Mouse (Mus musculus): ENCODE data around the gene Syt1.

Gene Syt1

GRCm38 (mm10) chr10:108743759-108744158 lies 267.0 kb downstream of the Syt1 start:
- DNase-seq = no peak

GRCm38 (mm10) chr10:108733982-108734381 lies 276.8 kb downstream of the Syt1 start:
- DNase-seq = no peak

GRCm38 (mm10) chr10:108728961-108729360 lies 281.8 kb downstream of the Syt1 start:
- DNase-seq = no peak

DNA sequence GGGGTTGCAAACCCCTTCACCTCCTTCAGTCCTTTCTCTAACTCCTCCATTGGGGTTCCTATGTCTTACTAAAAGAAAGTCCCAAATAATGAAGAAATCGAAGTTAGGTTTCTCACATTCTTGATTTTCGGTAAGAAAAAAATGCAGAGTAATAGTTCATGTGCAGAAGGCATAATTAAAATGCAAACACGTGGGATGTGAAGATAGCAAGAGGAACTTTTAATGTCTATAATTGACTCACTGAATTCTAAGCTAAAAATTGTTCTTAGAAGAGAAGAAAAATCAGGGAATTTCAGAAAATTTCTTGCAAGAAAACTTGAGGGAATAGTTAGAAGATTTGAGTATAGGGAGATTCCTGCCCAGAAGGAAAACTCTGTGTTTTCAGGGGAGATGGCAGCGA lies 284.4 kb downstream of the Syt1 start:
- DNase-seq = no peak

DNA sequence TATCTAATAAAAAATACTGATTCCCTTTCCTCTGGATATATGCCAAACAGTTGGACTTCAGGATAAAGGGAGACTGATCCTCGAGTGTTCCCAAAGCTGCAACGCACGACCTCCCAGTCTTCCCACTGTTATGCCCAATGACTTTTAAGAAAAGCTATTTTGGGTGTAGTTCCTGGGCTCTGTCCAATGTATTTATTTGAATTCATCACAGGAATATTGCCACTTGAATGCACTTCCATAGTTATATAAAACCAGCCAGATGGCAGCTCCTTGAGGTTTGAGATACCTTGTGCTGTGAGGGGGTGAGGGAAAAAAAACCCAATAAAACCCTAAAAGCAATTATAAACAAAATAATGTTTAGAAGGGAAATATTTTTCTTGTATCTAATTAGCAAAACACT lies 285.9 kb downstream of the Syt1 start:
- DNase-seq = no peak

- no peak for DNase-seq
Measured at GRCm38 (mm10) chr10:108710514-108710913, 300.3 kb downstream of the Syt1 start.

DNA sequence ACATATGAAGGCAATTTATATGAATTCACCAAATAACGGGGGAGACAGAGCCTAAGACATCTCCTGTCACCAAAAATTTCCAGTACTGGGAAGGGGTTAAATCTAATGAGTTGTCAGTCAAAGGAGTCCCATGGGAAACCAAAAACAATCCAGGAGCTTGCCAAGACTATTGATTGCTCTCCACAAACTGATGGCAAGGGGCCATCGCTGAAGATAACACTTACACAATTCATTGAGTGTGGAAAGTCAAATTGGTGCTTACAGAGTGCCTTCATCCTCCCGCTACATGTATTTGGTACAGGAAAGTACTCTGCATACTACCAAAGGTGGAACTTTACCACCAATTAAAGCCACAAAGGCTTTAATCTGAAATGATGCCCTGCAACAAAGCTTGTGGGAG lies 305.1 kb downstream of the Syt1 start:
- DNase-seq = no peak

- no peak for DNase-seq
Measured at GRCm38 (mm10) chr10:108701361-108702128, 309.2 kb downstream of the Syt1 start.

DNA sequence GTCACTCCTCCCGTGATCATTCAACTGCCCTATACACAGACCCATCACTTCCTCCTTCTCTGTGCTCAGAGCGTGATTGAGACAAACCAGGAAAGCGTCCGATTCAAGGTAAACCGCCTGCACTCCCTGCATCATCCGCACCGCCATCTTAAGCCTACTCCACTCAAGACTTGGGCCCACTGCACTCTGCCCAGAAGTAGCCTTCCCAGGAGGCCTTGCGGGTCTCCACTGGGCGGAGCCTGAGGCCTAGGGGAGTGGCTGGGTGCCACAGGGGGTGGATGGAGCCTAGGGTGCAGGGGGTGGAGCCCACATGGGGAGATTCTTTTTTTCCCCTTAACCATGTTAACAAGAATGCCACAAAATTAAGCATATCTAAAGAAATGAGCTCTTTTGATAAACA lies 310.8 kb downstream of the Syt1 start, which contains the start of gene Gm5136:
Gene Gm5136, minus strand, starts transcription at position 215 of the 400 bp plus-strand sequence.
- DNase-seq = no peak

- DNase-seq = no peak
Measured at GRCm38 (mm10) chr10:108697062-108697461, 313.7 kb downstream of the Syt1 start.

DNA sequence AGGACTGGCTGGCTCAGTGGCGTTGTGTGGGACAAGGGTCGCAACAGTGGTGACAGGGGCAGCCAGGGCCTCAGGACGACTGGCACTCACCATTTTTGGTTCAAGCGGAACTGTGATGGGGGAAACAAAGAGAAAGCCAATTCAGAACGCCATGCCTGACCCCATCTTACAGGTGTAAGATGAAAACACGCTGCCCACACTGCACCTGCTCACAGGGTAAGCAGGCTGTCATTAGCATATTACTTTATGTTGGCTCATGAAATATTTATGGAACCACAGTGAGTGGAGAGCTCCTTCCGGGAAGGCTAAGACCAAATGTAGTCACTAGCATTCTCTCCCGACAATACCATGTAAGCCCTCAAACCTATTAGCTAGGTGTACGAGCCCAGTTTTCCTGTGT lies 319.8 kb downstream of the Syt1 start:
- no peak for DNase-seq

DNA sequence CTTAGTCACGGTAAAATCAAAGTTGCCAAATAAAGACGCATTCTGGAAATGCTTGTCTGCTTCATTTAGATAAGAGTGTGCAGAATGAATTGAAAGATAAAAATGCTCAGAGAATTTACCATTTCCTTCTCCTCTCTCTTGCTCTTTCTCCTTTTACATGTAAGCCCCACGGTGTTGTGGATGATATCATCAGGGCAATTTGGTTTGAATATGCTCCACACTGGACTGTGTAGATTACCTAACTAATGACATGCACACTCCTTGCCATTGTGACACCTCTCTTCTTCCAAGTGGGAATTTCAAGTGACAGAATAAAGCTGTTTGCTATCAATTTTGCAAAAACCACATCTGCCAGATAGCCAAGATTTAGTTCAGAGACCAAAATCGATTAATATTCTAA lies 324.1 kb downstream of the Syt1 start:
- DNase-seq = no peak

DNA sequence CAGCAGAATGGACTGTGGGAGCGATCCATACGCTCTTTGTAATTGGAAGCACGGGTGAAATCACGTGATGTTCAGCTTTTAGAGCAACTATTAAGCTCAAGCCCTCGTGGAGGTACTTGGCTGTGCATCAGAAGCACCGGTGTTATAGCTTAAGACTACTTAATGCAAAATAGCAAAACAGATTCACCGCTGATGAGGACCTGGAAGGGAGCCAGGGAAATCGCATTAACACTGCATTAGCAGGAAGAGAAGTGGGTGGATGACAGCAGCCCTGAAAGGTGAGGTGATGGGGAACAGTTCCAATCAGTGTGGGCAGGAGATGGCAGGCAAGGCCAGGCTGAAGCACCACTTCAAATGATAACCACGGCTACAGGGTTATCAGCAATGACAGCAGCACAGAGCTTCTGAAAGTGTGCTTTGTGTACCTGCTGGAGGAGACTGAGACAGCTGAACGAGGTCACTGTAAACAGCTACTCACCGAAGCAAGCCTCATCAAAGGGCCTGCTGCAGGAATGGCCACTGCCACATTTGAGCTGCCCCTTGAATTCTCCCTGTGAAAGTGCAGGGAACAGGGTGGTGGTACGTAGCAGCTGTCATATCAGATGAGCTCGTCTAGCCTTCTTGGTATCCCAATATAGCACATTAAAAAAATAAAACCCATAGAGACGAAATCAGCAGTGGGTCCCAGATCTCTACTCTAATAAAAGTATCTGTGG lies 330.9 kb downstream of the Syt1 start:
- DNase-seq = no peak

DNA sequence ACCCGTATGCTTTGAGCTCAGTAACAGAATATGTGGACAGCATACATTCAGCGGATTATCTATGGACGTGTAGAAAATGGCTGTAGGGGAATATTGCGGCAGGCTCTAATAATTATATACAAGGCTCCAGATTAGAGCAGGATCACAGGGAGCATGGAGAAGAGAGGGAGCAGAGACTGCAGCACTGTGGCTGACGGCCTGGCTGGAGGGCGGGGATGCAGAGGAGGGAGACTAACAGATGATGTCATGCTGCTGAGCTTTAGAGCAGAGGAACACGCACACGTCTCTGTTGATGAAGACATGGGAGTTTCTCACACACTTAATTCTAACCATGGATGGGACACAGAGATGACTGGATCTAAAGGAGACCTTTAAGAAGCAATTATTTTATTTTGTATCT lies 333.7 kb downstream of the Syt1 start:
- DNase-seq = no peak

GRCm38 (mm10) chr10:108668944-108669343 lies 341.8 kb downstream of the Syt1 start:
- DNase-seq = no peak

- no peak for DNase-seq
Measured at GRCm38 (mm10) chr10:108660295-108660694, 350.5 kb downstream of the Syt1 start.

DNA sequence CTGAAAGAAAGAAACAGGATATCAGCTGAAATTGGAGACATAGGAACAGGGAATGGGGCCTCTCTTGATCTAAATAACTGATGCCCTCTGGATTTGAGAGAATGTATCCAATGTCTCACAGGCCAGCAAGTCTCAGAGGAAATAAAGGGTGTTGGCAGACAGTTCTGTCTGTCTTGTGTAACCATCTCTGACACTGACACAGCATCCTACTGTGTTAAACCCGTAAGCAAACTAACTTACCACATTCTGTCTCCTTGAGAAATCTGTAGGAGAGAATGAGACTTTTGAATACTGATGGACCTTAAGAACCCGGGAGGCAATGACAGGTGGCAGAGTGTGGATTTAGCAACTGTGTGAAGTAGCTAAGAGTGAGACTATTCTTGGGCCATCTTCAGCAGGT lies 352.5 kb downstream of the Syt1 start:
- DNase-seq = no peak

- DNase-seq = no peak
Measured at GRCm38 (mm10) chr10:108657669-108658068, 353.1 kb downstream of the Syt1 start.

DNA sequence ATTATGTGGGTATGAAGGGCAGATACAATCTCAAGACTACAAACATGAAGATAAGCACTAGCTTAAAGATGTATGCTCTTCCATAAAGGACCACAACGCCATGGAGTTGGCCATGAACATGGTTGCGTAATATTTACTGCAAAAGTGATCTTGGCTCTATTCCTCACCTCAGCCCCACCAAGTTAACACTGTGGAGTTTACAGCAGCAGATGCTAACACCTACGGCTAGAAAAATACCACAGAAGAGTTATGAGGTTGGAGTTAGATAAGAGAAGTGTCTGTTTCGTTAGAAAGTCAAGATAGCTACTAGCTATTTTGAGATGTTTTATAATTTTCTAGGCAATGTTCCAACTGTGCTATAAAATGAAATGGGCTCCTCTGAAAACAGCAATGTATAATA lies 353.9 kb downstream of the Syt1 start:
- no peak for DNase-seq

DNA sequence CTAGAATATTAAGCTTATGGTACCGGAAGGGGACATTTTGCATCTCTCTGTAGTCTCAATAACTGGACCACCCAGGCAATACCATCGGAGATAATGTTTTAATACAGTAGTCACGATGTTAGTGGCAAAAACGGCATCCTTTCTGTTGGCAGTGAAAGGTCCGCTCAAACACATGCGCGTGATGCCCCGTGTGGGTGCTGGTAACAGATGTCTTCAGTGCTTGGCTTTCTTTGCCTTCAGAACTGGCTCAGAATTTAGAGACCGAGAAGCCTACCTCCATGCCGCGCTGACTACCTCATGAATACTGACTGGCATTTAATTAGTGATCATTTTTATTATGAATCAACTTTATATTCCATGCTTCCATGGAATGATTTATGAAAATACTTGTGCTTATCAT lies 355.7 kb downstream of the Syt1 start:
- no peak for DNase-seq

- DNase-seq = no peak
Measured at GRCm38 (mm10) chr10:108652831-108653230, 358.0 kb downstream of the Syt1 start.

DNA sequence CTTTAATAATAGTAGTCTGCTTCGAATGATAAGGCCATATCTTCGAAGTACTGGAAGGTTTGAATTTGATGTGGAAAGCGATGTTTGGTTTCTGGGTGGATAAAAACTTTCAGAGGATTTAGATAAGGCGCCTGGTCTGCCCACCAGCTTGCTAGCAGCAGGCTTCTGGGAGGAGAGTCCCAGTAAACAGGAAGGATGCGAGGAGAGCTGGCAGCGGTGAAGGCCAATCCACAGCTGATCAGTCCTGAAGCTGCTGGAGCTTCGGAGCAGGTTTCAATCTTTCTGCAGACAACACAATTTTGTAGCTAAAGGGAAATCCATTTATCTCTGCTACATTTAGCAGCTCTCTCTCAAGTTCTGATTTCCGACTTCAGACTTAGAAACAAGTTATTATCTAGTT lies 358.7 kb downstream of the Syt1 start:
- DNase-seq = no peak

GRCm38 (mm10) chr10:108649174-108649573 lies 361.6 kb downstream of the Syt1 start:
- DNase-seq = no peak

GRCm38 (mm10) chr10:108643915-108644314 lies 366.9 kb downstream of the Syt1 start:
- DNase-seq = no peak
